Mouse (Mus musculus) G1E (cell line): ENCODE data around the gene Coil.

ENCODE experiments used
- CTCF ChIP-seq: IDR thresholded peaks from 2 replicates; pipeline ENCODE4 v1.5.1; 2012; ENCODE audit warnings: low read depth, low read length, inconsistent platforms, mixed read lengths
- POLR2AphosphoS5 ChIP-seq: IDR thresholded peaks from 2 replicates; pipeline ENCODE4 v1.6.1; 2012; ENCODE audit warnings: low read depth, low read length, inconsistent platforms; ENCODE audit not compliant: insufficient replicate concordance

- no peak for TF ChIP-seq CTCF
- TF ChIP-seq POLR2AphosphoS5 = no peak
Measured at GRCm38 (mm10) chr11:88995616-88996015, 25.6 kb downstream of the Coil start.
